Mouse (Mus musculus): Measurements from ENCODE around the gene Tspan5.

Gene Tspan5

DNA sequence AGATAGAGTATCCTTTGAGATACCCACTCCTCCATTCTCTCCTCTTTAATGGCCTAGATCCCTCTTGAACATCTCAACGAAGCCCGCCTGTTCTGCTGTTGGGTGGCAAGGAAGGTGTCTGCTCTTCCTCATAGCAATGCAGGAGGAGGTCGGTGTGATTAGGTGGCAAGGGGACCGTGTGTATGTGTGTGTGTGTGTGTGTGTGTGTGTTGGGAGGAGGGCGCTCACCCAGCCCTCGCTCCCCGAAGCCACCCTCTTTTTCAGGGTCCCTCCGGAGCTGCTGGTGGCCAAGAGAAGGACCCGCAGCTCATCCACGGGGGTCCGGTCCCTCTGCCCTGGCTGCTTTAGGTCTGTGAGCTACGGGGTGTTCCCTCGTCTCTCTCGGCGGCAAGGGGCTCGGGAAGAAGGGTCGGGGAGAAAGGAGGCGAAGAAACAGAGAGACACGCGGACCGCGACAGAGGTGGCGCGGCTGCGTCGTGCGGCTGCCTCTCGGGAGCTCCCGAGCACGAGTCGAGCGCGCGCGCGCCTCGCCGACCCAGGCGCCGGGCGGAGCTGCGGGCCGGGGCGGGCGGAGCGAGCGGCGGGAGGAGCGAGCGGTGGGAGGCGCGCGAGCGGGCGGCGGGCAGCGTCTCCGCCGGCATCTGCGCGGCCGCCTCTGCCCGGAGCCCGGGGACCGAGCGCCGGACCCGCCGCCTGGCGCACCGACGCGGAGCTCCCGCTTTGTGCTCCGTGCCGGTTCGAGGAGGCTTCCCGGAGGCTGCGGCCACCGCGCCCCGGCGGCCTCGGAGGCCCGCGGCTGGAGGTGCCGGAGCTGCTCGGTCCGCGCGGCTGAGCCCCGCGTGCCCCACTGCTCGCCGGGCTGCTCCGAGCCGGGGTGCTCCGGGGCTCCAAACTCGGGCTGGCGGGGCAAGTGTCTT lies at the start of gene Tspan5:
Tspan5 (plus strand) TSS at position 547 of the 917 bp plus-strand sequence.
- DNase-seq: peak; percentile 93

DNA sequence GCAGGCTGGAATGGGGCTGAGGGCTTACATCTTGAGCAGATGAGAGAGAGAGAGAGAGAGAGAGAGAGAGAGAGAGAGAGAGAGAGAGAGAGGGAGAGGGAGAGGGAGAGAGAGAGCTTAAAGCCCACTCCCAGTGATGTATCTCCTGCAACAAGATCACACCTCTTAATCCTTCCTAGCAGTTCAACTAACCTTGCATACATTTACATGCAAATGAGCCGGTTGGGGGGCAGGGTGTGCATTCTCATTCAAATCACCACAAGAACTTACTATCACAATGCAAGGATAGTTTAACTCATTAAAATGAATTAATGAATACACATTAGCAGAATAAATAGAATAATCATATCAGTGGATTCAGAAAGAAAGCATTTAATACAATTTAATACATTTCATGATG lies 49.7 kb upstream of the Tspan5 start:
- no peak for DNase-seq

DNA sequence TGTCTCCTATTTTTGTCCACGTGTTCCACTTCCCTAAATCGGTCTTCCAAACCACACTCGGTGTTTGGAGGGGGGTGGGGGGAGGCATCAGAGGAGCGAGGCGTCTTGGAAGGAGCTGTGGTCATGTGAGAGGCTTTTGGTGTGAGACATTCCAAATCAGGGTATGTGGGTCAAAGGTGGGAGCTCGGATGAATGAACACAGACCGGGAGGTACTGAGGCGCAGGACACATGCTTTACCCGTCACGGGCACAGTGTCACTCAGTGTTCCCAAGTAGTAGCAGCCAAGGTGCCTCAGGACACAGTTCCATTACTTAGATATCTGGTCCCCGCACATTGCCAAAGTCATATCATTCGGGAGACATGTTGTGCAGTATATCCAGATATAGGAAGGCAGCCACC lies 38.6 kb upstream of the Tspan5 start:
- DNase-seq: no peak

DNA sequence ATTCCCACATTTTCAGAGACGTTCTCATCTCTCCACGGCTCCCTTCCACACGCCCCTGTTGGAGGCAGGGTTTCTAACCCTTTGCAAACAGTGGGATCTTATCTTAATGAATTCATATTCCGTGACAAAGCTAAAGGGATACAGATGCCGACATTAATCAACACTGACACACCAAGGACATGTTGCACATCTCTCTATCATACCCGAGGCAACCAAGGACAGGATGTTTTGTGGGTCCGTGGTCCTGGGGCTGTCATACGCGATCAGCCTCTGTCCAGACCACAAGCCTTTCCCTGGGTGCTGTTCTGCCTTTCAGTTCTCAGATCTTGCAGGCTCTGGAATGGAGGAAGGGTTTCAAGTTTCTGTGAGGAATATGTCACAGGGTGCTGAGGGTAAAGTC lies 37.5 kb upstream of the Tspan5 start:
- no peak for DNase-seq

DNA sequence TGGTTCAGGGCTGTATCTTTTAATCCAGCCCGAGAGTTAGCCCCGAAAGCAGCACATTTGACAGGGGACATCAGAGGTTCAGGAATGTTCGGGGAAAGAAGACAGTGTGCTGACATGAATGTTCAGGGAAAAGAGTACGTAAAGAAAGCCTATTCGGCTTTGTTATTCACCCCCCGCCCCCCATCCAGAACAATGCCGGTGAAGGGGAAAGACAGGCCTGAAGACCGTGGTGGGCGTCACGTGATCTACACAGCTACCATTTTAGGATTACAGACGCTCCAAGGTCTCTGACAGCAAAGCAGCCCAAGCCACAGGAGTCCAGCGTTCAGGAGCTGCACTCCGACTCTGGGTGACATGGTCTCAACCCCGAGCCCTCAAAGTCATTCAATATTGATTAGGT lies 36.1 kb upstream of the Tspan5 start:
- DNase-seq: peak; percentile 13

DNA sequence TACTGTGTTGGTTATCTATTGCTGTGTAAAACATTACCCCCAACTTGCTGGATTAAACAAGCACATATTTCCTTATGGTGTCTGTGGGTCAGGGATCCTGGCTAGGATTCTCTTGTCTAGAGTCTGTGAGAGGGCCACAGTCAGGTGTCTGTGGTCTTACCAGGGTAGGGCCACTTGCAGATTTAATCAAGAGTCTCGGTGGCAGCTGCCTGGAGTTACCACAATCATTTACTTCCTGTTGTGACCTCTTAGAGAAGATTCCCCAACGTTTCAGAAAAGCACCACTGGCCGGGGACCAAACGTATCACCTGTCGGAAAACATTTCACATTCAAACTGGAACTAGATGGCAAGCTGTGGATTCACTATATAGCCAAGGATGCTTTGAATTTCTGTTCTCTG lies 32.8 kb upstream of the Tspan5 start:
- DNase-seq: no peak

DNA sequence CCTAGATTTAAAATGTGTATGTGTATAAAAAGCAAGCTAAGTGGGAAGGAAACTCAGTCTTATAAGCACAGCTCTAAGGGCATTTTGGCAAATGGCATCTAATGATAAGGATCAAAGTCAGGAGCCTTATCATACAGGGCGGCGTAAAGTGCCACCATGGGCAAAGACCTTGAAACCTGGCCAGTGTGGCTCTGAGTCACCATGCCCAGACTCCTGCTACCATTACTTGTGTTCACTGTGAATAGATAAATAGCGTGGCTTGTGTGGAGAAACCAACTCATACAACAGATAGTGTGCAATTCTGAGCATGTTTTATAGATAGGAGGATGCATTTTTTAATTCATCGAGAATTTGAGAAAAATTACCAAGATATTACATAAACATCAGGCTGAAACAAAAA lies 30.0 kb upstream of the Tspan5 start:
- no peak for DNase-seq

DNA sequence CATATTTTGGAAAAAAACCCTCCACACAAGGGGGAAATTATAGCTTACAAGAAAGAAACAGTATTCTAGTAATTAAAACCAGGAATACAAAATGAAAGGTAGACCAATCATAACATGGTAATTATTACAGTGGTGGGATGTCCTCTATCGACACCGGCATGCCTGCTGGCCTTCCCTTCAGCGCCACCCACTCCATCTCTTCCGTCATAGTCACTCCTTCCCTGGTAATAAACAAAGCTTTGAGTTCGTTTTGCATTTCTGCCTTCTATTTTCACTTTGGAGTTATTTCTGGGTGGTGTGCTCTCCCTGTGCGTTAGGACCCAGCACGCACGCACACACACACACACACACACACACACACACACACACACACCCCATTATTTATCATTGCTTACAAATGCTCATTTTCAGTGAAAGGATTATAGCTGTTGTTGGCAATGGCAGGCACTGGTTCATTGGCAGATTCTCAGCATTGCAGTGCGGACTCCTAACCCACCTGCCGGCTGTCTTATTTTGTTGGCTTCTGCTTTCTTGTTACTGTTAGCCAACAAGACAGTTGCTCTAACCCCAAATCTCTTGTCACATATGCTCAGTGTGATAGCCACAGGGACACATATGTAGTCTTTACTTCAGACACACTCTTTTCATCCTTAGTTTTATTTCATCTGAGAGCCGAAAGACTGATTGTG lies 29.4 kb upstream of the Tspan5 start:
- DNase-seq: no peak

DNA sequence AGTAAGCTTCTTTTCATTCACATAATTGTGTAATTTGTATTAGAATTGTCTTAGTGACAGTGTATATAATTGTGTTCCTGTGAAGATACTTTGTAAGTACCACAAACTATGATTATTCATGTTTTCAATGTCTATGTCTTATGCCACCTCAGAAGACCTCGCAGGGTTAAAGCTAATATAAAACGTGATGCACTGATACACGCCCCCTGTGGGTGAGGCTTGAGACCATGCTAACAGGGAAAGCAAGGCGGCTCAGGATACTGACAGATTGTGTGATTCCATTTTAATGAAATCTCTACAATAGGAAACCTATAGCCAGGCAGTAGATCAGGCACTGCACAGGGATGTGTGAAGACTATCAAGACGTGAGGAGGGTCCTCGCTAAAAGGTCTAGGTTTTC lies 28.9 kb upstream of the Tspan5 start:
- DNase-seq: peak; percentile 16

DNA sequence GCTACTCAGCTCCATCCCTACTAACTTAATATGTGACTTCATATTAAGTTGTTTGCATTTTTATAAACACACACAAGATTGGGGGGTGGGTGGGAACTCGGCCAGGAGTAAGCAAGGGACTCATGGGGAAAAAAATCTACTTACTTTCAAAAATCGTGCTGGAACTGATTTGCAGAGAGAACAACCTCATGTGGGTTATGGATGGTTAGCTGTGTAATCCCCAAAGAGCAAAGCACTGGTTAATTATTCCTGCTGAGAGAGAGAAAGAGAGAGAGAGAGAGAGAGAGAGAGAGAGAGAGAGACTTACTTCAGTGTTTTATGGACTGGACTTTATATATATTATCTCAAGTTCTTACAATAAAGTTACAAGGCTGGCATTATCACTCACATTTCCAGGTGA lies 27.2 kb upstream of the Tspan5 start:
- no peak for DNase-seq

DNA sequence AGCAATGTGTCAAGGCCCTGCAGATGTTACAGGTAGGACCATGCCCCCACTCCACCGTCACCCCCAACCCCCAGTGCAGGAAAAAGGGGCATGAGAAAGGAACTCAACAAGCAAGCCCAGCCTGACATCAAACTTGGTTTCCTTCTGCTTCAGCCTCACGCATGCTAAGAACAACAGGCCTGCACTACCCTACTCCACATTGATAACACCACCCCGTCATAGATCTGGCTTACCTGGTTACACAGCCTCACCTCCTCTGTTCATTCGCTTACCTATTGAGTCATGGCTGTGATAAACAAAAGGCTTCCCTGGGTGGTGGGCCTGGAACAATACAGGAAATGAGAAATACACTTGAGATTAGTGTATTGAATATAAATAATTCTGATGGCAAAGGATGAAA lies 26.8 kb upstream of the Tspan5 start:
- DNase-seq: no peak

DNA sequence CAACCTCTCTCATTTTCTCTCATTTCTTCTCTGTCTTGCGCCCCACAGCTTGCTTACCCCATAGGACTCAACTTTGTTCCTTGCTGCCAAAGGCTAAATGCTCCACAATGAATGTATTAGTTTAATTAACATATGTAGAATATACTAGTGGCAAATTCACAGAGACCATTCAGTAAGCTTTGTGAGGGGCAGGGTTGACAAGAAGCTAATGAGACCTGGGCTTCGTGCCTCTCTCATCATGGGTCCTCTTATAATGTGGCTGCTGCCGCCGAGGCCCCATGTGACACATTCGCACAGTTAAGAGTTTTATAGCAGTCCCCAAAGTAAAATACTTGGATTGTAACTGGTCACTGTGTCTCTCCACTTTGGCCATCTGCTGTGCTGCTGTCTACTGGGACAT lies 25.0 kb upstream of the Tspan5 start:
- no peak for DNase-seq

DNA sequence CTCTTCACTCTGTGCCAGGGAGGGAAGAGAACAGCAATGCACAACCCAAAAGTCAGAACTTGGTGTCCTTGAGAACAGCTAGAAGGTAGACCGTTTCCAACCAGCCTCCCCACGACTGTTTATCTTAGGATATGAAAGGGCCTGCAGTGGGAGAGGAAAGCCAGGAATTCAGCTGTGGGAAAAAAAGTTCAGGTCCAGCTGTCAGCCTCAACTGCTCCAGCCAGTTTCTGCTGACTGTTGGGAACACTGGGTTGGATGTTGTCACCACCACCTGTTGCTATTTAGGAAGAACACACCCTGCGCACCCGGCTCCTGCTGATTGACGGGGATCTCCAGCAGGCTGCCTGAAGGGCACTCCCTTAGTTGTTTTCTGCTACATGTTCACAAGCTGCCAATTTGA lies 19.8 kb upstream of the Tspan5 start:
- DNase-seq: no peak

DNA sequence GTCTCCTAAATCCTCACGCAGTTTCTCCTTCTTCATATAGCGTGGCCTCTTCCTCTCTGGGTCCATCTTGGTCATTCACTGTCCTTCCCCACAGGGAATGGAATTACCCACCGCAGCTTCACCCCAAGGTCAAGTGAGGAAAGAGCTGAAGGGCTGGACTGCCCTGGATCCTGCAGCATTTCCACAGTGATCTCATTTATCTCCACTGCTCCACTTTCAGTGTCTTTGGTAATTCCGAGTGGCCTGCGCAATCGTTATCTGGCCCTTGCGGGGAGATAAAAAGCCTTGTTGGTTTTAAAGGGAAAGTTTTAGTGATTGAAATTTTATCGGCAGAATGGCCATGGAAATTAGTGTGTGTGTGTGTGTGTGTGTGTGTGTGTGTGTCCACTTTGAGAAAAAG lies 14.4 kb upstream of the Tspan5 start:
- DNase-seq: no peak

DNA sequence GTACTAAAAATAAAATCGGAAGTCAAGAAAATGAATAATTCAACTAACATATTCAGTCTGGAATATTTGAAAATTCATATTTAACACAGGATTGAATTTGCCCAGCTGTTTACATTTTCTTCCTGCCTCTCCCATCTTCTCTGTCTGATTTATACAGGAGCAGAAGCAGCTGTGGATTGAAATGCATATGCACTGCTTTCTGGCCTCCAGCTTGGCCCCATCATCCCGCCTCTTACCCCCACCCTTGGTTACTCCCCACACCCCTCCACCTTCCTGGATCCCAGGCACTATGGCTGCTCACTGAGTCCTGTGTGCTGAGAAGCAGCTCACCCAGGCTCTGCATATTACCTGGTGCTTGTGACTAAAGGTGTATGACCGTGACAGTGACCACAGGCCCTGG lies 13.2 kb upstream of the Tspan5 start:
- DNase-seq: no peak

DNA sequence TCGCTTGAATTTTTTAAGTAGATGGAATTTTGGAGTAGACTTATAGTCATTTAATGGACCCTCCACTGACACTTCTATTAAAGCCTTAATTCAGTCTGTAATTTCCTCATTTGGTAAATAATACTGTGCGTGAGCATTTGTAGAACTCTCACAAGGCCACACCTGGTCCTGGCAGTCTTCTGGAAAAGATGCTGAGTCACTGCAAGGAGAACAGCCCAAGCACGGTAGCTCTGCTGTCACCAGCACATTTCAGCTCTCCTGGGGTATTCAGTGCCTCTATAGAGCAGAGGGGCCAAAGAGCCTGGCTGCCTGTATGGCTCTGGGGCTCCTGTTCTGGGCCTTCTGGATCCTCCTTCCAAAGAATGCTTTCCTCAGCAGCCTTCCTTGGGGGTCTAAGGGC lies 11.2 kb upstream of the Tspan5 start:
- DNase-seq: no peak

DNA sequence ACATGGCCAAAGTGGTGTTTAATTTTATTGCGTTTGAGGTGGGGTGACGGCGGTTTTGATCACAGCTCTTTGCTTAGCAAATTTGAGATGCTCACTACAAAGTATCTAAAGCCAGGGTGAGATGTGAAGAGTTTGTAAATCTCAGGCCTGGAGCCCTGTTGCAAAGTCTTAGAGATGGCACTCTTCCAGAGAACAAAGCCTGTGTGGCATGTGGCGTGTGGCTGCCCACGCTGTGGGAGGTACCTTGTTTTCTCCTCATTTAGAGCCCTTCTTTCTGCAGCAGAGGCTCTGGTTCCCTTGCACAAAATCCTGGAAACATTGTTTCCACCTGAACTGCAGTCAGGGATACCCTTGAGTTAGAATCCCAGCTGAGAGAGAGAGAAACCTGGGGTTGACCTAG lies 6.2 kb upstream of the Tspan5 start:
- no peak for DNase-seq

DNA sequence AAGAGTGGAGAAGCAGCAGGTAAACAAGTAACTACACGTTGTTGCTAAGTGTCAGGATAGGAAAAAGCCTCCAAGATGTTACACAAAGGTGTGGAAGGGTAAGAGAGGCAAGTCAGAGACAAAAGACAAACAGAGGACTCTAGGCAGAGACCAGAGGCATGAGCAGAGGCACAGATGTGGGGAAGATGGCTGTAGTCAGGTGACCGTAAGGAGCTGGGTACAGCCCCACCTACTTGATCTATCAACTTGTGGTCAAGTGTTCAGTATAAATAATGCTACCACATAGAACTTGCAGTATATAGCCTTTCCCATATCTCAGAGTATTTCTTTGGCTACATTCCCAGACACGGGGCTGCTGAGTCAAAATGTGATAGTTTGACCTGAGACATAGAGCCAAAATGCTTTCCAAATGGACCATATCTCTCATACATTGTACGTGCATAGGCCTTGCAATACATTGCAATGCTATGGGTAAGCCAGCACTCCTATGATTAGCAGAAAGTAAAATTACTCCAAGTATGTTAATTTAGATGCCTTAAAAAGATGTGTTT lies 2.8 kb upstream of the Tspan5 start:
- no peak for DNase-seq

DNA sequence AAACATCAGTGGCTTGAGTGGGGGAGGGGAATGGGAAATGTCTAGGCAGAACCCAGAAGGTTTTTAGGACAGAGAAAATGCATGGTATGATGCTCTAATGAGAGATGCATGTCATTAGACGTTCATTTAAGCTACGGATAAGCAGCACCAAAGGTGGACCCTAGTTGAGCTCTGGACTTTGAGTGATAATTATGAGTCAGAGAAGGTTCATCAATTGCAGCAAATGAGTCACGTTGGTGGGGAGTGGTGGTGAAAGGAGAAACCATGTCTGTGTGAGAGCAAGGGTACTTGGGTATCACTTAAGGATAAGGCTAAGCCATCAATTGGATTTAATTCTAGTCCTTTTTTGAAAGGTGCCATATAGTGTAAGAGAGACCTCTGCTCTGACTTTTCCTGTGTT lies 1.7 kb upstream of the Tspan5 start:
- DNase-seq: no peak

DNA sequence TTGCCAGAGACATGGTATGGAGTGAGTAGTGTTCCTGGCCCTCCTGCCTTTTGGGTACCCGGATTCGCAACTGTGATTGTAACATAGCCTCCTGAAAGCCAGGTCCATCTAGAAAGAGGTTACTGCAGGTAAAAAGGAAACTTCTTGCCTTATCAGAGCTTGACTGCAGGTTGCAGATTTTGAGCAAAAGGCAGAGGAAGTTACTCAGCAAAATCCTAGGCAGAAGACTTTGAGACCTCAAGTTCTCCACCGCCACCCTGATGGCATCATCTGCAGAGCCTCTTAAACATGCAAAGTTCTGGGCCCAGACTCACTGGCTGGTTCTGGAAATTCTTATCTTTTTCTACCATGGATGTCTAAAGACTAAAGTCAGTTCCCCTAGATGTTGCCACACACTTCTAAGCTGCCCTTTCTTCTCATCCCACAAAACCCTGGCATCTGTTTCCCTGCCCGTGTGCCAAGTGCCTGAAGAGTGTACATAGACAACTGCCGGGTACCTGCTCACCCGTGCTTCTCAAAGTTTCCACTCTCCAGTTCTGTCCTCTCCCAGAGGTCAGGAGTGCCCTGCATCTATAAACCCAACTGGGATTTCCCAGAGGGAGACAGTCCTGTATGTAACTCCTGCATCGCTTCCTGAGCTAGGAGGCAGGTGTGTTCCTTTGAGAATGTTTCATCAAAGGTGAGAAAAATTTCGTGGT lies 1.0 kb upstream of the Tspan5 start:
- DNase-seq: no peak

DNA sequence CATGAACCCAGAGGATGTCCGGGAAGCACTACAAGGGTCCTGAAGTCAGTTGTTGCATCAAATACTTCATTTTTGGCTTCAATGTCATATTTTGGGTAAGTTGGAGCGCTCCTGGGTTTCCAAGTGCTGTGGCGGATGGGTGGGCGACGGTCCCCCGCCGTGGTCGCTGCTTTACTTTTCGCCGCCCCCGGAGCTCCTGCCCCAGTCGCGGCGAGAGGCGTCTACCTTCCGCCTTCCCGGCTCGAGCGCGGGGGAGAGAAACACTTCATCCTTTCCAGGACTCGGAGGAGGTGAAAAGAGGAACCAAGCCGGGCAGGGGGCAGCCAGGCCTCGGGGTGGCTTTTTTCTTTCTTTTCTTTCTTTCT lies 553 bp downstream of the Tspan5 start:
- peak; percentile 58 for DNase-seq

DNA sequence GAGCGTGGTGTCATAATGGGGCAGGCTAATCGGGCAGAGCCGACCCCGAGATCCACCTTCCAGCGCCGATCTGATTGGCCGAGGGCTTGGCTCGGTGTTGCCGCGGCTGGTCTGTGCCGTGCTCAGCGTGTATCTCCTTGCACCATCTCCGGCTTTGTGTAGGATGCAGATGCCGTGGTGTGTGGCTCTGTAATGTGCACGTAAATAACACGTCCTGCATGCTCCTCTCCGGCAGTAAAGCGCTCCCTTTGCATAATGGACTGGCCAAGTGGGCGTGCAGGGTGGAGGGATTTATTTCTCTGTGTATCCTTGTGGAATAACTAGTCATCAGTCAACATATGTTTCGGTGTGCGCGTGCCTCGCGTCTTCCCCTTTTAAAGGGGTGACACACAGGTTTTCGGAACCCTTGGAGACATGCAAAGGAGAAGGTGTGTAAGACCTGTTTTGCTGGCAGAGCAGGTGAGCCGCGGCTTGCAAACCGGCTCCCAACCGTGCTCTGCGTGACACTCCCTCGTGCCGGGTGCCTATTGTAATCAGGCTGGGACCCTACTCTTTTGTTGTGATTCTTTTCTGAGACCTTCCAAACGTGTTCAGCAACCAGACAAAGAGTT lies 1.2 kb downstream of the Tspan5 start:
- DNase-seq: peak; percentile 90

All from embryo, embryonic 11 days (tissue).